Mouse (Mus musculus) hematopoietic stem cell, adult 5-6 weeks (primary cell): ENCODE results near the gene Spred1. TPM values are rescaled to one million over a fixed set of nuclear protein-coding genes. Genes with fewer than 3 reads are reported as not detected.
A peak's percentile ranks its signal among the peaks of the same experiment; 100 is the strongest.
"Not testable (repeated sequence)": the region's sequence is repeated elsewhere in the genome, so short reads cannot be mapped to it uniquely, and the experiment has no call there.

Experiments
- ATAC-seq, 2 experiments: fragments of 125-278 bp in 1 of 2; replicated peaks in 1 of 2; 2 replicates each; pipeline ENCODE4 v1.8.0; 2016 to 2017; ENCODE audit warnings: inconsistent platforms in 2 of 2, mild to moderate bottlenecking in 2 of 2, moderate number of reproducible peaks in 2 of 2, low read depth in 1 of 2, moderate TSS enrichment in 1 of 2; ENCODE audit not compliant: low FRiP score in 2 of 2, poor library complexity in 2 of 2, severe bottlenecking in 2 of 2, insufficient read depth in 1 of 2, low TSS enrichment in 1 of 2
- total RNA-seq: library from RNA; stranded (forward); fragments of 172-1452, 232-1000 nt; gene quantifications from 2 replicates; pipeline ENCODE4 v1.2.3, GENCODE M21; 2017

Gene Spred1
- total RNA-seq, 1 experiment from 2014 or later, result 57.6 TPM

DNA sequence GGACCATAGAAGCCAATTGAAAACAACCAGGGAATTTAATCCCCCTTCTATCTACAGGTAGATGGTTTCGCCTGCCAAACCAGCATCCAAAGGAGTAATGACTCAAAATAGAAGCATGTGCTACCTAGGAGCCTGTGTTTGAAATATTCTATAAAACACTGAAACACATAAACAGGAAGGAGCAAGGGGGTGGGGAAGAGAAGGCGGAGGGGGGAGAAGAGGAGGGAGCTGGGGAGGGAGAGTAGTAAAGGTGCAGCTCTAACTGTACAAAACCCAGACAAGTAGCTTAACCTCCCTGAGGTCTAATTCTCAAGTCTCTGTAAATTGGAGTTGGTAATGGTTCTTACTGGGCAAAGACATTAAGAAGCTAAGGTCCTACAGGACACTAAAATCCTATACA lies 7.9 kb upstream of the Spred1 start:
- no peak for ATAC-seq

DNA sequence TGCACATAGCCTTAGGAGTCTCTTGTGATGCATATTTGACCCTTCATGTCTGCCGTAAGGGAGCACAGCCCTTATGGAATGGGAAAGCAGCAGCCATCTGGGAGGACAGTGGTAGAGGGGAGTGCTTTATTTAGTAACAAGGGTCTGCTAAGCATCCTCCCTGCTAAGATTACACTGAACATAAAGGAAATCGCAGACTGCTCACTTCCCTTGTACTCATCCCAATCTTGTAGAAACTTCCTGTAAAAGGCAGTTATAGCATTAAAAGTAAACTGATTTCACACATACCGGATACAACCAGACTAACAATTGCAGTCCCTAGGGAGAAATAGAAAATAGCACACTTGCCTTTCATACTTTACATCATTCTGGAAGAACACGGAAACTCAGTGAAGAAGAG lies 7.4 kb upstream of the Spred1 start:
- ATAC-seq, result no peak

DNA sequence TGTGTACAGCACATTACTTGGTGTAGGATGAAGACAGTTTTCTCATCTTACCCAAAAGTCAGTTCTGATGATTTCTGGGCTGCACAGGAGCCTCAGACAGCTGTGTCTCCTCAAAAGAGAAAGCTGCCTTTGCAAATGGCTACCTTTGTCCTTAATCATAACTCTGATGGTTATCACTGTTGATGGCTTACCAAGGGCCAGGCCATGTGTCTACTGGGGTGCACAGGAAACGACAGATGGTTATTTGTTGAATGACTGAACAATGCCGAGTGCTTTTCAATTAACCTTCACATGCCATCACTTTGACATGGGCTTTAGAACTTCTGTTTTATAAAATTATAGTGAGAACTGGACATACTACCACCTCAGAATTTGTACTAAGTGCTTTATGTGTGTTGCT lies 2.7 kb upstream of the Spred1 start:
- ATAC-seq, result no peak

DNA sequence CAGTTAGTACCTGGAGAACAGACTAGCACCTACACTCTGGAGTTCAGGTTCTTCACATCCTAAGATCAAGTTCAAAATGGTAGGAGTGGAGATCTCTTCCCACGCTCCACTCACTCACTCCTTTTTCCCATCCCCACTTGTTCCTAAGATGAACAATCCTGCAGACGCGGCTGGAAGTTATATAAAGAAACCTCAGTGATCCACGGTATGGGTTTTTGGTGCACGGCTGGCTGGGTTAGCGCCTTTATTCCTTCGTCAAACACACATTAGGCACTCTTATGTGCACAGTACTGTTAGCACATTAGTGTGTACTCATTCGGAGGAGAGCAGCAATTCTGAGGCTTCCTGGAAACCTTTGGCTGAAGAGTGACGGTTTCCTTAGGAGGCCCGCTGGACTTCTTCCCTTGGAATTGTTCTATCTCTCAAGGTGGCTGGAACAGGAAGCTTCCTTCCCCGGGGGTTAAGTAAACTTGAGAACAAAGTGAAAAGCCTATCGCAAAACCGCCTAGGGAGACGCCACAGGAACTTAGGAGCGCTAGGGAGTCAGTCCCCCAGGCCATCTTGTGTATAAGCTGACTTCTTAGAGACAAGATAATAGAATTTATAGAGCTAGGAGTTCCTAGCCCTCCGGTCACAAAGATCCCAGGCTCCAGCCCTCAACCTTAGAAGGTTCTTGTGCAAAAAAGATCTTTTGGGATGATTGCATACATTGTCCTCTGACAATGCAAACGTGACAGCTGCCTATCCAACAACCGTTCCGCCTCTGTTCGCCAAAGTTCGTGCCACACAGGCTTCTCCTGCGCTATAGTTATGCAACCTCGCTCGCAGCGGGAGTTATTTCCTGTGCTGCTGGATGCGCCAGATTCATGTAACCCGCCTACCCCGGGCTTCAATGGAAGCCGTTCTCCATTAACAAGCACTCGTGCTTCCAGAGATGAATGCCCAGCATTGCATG lies 1.6 kb upstream of the Spred1 start:
- ATAC-seq, result peak in 1 of 2 experiments; percentile 21; a peak in 2 of 4 replicates

DNA sequence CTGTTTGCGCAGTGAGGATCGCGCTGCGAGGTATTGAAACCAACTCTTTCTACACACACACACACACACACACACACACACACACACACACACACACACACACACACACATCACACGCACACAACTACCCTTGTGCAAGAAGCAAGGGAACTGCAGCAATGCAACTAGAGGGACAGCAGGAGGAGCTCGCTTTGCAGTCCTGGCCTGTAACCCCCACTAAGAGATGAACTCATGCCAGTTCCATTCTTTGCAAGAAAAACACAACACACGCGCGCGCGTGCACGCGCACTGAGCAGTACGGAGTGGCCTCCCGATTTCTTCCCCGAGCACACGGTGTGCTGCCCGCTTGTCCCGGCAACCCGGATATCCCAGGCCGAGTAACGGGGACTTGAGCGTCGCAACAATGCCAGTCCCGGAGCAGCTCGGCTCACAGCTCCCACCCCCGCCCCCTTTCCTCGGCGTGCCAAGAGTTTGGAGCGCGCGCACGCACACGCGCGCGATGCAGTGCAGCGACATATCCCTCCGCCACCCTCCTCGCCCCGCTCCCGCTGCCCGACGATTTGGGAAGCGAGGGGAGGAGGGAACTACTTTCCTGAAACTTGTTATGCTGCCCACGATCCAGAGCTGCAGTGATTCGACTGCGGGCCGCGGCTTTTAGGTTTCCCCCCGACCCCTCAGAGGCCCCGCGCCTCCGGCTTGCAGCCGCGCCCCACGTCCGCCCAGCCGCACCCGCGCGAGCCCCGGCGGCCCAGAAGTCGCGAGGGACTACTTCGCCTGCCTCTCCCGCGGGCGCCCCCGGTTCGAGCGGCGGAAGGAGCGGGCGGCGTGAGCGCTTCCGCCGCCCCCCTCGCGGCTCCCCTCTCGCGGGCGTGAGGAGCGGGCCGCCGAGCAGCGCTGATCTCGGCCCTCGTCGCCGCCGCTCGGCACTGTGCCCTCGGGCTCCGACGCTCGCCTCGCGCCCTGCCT lies 645 bp upstream of the Spred1 start:
- peak; percentile 70 to 74 for ATAC-seq

DNA sequence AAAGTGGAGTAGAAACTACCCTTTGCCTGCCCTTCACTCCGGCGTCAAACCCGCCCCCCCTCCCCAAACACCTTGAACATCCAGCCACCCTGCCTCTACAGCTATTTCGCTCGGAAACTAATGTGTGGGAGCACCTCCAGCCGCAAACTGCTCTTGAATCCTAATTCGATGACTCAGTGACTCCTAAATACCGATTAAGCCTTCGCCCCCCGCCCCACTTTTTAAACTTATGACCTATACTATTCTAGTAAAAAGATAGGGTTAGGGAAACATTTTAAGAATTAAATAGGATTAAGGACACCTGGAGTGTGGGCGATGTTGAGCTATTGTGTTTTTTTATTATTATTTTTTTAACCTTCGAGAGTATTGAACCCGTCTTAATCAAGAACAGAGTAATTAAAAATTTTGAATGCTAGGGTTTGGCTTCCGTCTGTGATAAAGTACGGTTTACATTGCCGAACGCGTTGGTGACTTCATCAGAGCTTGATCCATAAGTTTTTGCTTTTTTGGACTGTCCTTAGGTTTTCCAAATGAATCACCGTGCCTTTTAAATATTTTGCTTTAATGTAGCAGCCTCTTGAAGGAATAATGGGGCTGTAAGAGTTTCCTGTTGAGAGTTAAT lies 921 bp downstream of the Spred1 start:
- no peak for ATAC-seq

DNA sequence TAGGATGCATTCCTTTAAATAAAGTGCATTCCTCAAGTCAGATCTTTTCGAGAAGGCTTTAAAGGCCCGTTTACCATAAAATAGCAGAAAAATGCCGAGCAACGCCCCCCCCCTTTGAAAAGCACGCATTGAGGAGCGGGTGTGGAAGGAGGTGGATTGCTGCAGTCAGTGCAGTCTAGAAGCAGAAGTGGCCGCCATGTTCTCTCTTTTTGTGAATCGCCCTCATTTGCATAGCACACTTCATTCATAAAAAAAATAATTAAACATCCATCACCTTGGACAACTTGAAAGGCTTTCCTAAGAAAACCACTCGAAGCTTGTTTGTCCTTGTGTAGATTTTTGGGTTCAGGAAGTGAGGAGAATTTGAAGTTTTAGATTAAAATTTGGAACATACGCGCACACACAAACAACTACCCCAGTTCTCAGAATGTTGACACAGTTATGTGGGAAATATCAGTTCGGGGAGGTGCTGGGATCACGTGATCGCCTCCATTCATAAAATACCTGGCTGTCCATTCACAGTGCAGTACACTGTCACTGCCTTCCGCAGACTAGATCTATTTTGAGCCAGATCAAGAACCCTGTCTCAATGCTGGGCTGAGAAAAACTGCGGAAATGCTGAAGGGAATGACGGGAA lies 1.6 kb downstream of the Spred1 start:
- peak; percentile 47 to 54 for ATAC-seq

DNA sequence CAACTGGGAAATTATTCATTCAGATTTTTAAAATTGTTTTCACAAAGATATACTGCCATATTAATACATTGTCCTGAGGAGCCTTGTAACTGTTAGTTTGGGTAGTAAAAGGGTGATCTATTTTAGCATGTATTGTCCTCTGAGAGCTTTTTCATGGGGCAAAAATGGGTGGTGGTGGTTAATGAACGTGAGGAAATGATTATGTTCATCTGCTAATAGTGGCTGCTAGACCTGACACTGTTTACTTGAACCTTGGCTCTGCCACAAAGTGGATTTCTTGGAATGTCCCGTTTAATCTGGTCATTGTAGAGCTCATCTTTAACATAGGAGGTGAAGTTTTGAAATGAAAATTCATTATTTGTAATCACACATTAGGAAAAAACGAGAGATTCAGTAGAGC lies 2.5 kb downstream of the Spred1 start:
- no peak for ATAC-seq

DNA sequence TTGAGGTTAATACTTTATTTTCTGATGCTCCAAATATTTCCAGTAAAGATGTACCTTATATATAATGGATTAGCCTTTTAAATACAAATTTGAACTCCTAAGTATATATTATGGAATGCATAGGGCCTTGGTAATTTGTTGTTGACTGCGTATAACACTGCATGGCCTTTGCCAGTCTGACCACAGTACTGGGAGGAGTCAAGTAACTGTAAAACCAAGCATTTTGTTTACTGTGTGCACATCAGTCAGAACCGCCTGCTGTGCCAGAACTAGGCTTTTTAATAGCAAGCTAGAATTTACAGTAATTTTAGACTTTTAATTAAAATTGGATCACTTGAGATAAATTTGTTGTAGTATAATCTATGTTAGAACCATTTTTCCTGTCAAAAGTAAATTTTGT lies 3.7 kb downstream of the Spred1 start:
- no peak for ATAC-seq

DNA sequence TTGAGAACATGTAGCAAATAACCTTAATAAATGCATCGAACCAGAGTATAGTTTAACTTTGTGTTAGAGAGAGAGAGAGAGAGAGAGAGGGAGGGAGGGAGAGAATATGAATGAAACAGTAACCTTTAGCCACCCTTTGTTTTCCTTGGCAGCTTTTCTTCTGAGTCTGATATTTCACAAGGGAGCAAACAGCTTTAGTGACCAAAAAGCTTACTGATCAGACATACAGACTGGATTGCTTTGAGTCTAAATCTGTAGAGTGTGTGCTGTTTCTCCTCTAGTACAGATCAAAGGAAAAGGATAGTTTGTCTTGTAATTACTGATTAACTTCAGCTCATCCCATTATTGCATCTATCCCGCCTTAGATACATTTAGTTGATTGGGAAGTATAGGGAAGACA lies 8.0 kb downstream of the Spred1 start:
- ATAC-seq, result no peak

DNA sequence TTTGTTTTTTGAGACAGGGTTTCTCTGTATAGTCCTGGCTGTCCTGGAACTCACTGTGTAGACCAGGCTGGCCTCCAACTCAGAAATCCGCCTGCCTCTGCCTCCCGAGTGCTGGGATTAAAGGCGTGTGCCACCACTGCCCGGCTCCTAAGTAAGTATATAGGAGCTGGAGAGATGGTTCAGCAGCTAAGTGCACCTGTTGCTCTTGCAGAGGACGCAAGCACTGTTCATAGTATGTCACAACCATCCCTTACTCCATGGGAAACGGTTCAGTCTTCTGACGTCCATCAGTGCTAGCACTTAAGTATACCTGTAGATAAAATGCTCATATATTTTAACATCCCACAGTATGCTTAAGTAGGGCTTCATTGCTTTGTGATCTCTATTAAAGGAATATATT lies 9.9 kb downstream of the Spred1 start:
- not testable (repeated sequence) for ATAC-seq

DNA sequence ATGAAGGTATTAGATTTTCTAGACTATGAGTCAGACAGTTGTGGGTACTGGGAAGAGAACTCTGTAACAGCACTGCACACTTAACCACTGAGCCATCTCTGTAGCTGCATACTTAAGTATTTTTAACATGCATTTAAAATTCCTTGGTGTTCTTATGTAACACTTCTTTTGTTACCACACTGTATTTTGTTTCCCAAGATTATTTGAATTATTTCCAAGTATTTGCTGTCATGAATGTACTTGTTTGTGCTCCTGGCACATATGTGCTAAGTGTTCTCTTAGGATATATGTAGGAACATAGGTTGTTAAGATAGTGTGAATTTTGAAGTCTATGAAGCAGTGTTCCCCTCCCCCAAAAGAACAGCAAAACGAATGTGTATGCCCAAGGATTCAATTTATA lies 10.7 kb downstream of the Spred1 start:
- ATAC-seq, result no peak

DNA sequence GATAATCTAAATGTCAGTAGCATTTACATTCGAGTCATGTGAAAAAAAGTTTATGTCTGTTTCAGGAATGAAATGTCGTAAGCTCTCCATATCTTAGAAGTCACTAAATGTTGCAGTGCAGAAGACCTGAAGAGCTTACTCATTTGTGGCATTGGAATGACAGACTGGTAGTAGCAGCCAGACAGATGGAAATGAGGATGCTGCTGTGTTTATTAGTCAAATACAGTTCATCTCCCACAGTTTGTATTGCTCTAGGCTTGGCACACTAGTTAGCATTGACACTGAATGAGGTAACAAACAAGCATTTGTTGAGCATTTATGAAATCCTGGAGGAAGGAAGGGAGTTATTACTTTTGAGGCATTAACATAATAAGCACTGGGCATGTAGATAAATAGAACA lies 12.4 kb downstream of the Spred1 start:
- ATAC-seq, result no peak

DNA sequence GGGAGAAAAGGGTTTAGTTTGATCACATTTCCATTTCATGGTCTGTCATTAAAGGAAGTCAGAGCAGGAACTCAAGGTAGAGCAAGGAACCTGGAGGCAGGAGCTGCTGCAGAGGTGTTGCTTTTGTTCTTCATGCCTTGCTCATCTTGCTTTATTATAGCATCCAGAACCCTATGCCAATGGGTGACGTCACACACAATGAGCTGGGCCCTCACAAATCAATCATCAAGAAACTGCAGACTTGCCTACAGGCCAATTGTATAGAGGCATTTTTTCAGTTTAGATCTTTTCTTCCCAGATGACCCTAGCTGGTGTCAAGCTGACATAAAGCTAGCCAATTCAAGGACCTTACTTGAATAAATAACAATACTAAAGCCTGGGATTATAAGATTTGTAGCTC lies 16.6 kb downstream of the Spred1 start:
- ATAC-seq, result no peak

DNA sequence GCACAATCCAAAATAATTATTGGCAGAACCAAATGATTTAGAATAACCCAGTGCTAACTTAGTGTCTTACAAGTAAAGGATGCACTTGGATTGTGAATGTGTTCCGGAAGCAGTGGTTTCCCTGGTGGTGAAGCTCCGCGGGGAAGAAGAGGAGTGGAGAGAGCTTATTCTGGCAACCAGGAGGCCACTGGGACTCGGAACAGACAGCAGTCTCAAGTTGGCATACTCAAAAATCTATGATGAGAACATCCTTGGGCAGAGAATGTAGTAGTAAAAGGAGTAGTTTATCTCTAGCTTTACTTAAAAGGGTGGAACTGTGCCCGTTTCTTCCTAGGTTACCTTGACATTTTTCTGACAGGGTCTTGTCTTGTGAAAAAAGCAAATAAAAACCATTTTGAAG lies 17.8 kb downstream of the Spred1 start:
- no peak for ATAC-seq

DNA sequence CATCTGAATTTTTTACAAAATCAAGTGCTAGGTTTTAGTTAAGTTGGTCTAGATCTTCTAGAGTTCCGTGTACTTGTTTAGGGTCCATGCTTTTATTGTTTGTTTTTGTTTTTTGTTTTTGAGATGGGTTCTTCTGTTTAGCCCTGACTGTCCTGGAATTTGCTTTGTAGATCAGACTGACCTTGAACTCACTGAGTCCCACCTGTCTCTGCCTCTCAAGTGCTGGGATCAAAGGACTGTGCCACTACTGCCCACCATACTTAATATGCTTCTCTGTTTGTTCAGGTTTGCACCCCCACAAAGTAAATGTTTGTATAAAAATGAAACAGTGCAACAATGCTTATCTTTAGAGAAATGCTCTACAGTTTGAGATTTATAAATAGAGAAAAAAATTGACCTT lies 18.8 kb downstream of the Spred1 start:
- no peak for ATAC-seq

DNA sequence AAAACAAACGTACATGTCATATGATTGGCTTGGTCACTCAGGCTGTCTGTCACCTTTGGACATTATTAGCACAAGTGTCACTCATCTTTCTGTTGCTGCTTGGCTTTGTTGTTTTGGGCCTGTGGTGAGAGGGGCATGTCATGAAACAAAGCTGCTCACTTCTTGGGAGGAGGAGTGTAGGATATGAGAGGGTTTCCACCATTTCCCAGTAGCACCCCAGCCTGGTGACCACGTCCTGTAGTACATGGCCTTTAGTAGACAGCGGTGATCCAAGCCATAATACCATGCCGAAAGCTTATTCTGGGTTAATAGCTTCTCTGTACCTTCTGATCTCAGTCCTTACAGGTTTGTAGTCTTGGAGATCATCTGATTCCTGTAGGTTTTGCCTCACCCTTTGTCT lies 21.9 kb downstream of the Spred1 start:
- 0 out of 4 replicates have a peak, but pooled peaks of 1 of the 2 experiments have one; percentile 25 for ATAC-seq
